Mouse (Mus musculus): ENCODE measurements at regions not wholly inside any gene's neighbourhood (a gene's known extent, or its start where the extent isn't known, plus 50 kb on each side); places are given as distances from the start of the nearest gene placed in this dataset.

DNA sequence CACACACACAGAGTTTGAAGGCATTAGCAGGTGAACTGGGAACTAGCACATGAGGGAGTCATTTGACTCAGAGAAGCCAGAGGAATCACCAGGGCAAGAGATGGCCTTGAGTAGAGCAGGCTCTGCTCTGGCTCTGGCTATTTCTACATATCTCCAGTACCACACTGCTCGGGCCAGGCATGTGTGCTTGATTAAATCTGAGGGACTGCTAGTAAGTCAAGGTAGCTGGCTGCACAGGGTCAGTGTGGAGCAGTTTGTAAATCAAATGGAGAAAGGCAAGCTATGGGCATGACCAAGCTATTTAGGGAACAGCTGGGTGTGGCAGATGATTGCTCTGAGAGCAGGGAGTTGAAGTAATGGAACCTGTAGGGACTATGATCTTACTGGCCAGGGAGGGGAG, 212.5 kb upstream of the Myt1l start:
- H3K9ac ChIP-seq, result no peak overlapping the region
- ATAC-seq (ENCODE audit: low read depth) (no peak), DNase-seq (no peak)

DNA sequence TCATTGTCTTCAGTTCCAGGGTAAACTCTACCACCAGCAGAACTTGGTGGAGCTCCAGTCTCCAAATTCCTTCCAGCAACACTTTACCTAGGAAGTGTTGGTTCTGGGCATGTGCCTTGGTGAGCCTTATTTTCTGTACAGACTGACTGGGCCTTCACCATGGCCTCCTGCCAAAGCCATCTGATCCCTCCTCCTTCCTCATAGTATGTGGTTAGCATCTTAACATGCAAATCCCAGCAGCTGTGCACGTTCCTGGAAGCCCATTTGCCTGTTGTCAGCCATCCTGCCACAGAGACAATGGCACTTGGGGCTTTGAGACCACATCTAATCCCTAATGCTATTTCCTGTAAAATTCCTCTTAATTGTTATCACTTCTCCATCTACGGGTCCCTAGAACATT, 206.7 kb upstream of the Myt1l start:
- Histone ChIP-seq H3K4me3 (replicated peaks) (no peak overlapping the region), H3K36me3 (no peaks in the 10 kb centered on the region), H3K9me3 (replicated peaks) (no peaks in the 10 kb centered on the region), H3K4me2 (no peak overlapping the region), H3K27me3 (no peaks in the 10 kb centered on the region), H3K27ac (no peak overlapping the region), H3K4me1 (replicated peaks) (no peaks in the 10 kb centered on the region), H3K9ac (no peak overlapping the region)
- DNase-seq (no peak), ATAC-seq (ENCODE audit: low read depth) (no peak)
- 28% methylated on average over 2 of the region's 2 CpGs for WGBS (ENCODE audit: insufficient replicate concordance)

More for the DNA sequence above, 212.5 kb upstream of the Myt1l start:
- H3K4me1 ChIP-seq (replicated peaks), result no peaks in the 10 kb centered on the region
- H3K4me2 ChIP-seq, result no peak overlapping the region
- 27% methylated on average over 1 of the region's 1 CpGs for WGBS (ENCODE audit: insufficient replicate concordance)
- no peak overlapping the region for H3K4me3 ChIP-seq (replicated peaks)
- no peaks in the 10 kb centered on the region for H3K36me3 ChIP-seq
- H3K27me3 ChIP-seq, result no peaks in the 10 kb centered on the region
- H3K9me3 ChIP-seq (replicated peaks), result no peaks in the 10 kb centered on the region
- H3K27ac ChIP-seq, result no peak overlapping the region

DNA sequence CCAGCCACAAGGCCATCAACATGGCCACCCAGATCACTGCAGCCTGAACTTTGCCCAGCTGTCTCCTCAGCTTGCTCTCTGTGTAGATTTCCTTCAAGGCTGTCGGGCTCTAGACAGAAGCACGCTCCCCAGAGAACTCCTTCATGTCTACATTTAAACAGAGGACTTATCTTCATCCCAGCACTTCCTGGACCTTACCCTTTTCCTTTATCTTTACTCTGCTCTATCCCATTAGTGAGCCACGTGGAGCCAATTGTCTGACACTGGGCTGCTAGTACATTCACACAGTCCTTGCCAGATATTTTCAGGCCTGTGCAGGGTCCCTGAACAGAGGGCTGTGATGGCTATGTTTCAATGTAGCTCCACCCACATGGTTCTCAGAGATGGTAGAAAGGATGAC, 204.7 kb upstream of the Myt1l start:
- no peaks in the 10 kb centered on the region for H3K27me3 ChIP-seq
- no peak overlapping the region for H3K9ac ChIP-seq
- no peak overlapping the region for H3K4me2 ChIP-seq
- WGBS (ENCODE audit: insufficient replicate concordance), result 10% methylated on average over 3 of the region's 3 CpGs
- H3K36me3 ChIP-seq, result no peaks in the 10 kb centered on the region
- no peak overlapping the region for H3K27ac ChIP-seq
- DNase-seq (no peak), ATAC-seq (ENCODE audit: low read depth) (no peak)
- no peak overlapping the region for H3K4me3 ChIP-seq (replicated peaks)
- no peaks in the 10 kb centered on the region for H3K4me1 ChIP-seq (replicated peaks)
- no peaks in the 10 kb centered on the region for H3K9me3 ChIP-seq (replicated peaks)

DNA sequence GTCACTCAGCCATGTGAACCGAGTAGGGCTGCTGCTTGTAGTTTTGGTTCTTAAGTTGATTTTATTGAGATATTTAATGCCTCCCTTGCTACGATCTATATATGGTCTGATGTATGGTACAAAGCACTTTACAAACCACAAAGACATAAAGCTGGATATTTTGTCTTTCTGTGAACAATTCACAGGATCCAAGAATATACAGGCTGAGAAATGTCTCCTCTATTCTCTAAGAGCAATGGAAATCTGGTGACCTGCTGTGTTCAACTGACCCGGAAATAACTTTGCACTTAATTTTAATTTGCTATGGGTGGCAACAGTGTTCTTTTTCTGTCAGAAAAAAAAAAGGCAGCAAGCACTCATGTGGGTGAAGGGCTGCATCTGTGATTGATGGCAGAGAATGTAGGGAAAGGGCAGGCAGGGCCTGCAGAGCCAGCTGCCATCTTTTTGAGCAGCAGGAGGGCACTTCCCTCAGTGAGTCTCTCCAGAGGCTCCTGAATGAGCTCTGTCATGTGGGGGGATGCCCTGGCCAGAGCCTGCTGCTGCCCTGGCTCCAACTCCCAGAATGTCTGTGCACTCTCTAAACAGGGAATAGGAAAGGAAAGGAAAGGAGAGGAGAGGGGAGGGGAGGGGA, 192.2 kb upstream of the Myt1l start:
- Histone ChIP-seq H3K27me3 (no peaks in the 10 kb centered on the region), H3K9me3 (replicated peaks) (no peaks in the 10 kb centered on the region), H3K4me3 (replicated peaks) (no peak overlapping the region), H3K27ac (no peak overlapping the region), H3K9ac (no peak overlapping the region), H3K4me1 (replicated peaks) (no peaks in the 10 kb centered on the region), H3K36me3 (no peaks in the 10 kb centered on the region), H3K4me2 (no peak overlapping the region)
- DNase-seq, result no peak
- ATAC-seq (ENCODE audit: low read depth), result no peak
- 54% methylated on average over 3 of the region's 3 CpGs for WGBS (ENCODE audit: insufficient replicate concordance)

DNA sequence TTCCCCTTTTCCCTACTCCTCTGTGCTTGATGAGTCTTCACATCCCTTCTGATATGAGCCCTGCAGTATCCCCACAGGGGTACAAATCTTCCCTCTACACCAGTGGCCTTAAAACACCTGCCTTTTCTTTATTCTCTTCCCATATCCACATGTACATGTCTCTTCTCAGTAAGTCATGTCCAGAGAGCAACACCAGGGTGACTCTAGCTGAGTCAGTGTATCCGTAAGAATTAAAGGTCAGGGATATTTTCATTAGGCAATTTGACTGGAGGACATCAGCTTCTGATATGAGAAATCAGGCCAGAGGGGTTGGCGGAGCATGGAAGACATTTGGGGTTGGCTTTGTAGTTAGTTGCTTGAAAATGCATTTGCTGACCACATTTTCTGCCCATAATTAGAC, 190.8 kb upstream of the Myt1l start:
- 68% methylated on average over 2 of the region's 2 CpGs for WGBS (ENCODE audit: insufficient replicate concordance)
- Histone ChIP-seq H3K9me3 (replicated peaks) (no peaks in the 10 kb centered on the region), H3K27ac (no peak overlapping the region), H3K4me2 (no peak overlapping the region), H3K4me1 (replicated peaks) (no peaks in the 10 kb centered on the region), H3K36me3 (no peaks in the 10 kb centered on the region), H3K4me3 (replicated peaks) (no peak overlapping the region), H3K9ac (no peak overlapping the region), H3K27me3 (no peaks in the 10 kb centered on the region)
- no peak for DNase-seq
- ATAC-seq (ENCODE audit: low read depth), result no peak

DNA sequence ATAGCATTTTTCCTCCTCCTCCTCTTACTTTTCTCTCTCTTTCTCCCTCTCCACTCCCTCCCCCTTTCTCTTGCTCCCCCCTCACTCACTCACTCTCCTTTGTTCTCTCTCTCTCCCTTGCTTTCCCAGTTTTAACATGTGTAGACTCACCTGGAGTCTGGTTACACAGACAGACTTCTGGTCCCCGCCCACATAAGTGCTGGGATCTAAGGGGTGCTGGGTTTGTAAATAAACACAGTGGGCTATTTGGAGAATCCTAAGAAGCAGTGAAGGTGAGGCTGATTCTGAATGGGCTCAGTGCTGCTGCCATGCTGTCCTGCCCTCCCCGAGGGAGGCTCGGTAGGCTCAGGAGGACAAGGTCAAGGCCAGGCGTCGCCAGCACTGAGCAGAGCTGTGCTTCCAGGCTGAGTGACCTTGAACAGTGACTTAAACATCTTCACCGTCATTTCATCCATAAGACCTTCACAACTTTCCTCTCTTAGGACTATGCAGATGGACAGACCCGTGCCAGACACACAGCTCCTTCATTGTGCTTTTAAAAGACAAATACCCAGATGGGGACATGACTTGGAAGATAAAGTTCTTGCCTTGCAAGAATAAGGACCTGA, 186.7 kb upstream of the Myt1l start:
- no peaks in the 10 kb centered on the region for H3K27me3 ChIP-seq
- H3K9me3 ChIP-seq (replicated peaks), result no peaks in the 10 kb centered on the region
- ATAC-seq (ENCODE audit: low read depth) (no peak), DNase-seq (no peak)
- H3K4me2 ChIP-seq, result no peak overlapping the region
- no peaks in the 10 kb centered on the region for H3K36me3 ChIP-seq
- 42% methylated on average over 7 of the region's 7 CpGs for WGBS (ENCODE audit: insufficient replicate concordance)
- H3K4me1 ChIP-seq (replicated peaks), result no peaks in the 10 kb centered on the region
- H3K9ac ChIP-seq, result no peak overlapping the region
- no peak overlapping the region for H3K4me3 ChIP-seq (replicated peaks)
- no peak overlapping the region for H3K27ac ChIP-seq

DNA sequence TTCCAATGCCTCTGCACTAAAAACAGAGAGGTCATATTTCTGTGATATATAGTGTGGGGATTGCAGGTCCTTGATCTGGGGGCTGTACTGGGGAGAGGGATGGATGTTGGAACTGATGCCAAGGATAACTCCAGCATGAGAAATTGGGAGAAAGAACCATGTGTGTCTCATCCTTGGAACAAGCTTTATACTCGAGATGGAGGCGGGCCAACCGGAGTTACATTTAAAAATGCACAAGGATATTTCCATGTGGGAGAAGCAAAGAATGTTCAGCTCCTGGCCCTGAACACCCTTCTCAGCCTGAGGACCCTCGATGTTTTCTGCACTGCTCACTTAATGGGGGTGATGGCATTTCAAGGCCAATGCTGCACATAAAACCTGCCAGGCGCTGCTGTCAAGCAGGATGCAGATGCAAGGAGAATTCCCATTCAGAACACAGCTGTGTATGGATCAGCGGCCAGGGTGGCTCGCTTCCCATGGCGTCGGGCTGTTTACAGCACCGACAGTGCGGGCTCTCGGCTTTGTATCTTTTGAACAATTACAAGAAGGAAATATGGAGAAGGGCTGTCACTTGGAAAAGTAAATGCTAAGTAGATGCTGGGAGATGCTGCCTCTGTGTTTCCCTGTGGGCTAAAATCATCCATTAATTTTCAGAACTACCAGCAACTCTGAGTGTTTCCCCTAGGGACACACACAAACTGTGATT, 184.9 kb upstream of the Myt1l start:
- Histone ChIP-seq H3K9ac (no peak overlapping the region), H3K9me3 (replicated peaks) (no peaks in the 10 kb centered on the region), H3K4me1 (replicated peaks) (no peaks in the 10 kb centered on the region), H3K4me3 (replicated peaks) (no peak overlapping the region), H3K27ac (no peak overlapping the region), H3K4me2 (no peak overlapping the region), H3K27me3 (no peaks in the 10 kb centered on the region), H3K36me3 (no peaks in the 10 kb centered on the region)
- DNase-seq (no peak), ATAC-seq (ENCODE audit: low read depth) (no peak)
- WGBS (ENCODE audit: insufficient replicate concordance), result 62% methylated on average over 12 of the region's 12 CpGs

DNA sequence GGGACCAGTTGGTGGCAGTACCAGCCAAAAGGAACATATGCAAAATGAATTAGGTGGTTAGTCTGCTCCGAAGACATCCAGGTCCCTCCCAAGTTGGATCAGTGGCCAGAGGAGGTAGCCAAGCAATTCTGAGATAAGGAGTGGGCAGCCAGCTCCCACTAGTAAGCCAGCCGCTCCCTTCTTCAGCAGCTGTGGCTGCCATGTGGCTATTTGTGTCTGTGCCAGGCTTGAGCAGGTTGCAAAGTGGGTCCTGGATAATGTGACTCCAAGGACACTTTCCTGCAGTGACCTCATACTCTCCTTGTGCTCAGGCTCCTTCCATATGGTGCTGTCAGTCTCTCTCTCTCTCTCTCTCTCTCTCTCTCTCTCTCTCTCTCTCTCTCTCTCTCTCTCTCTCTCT, 179.5 kb upstream of the Myt1l start:
- ATAC-seq (ENCODE audit: low read depth) (no peak), DNase-seq (no peak)
- H3K27ac ChIP-seq, result no peak overlapping the region
- H3K9ac ChIP-seq, result no peak overlapping the region
- no peak overlapping the region for H3K4me2 ChIP-seq
- no peaks in the 10 kb centered on the region for H3K4me1 ChIP-seq (replicated peaks)
- 54% methylated on average over 2 of the region's 2 CpGs for WGBS (ENCODE audit: insufficient replicate concordance)
- no peaks in the 10 kb centered on the region for H3K36me3 ChIP-seq
- no peak overlapping the region for H3K4me3 ChIP-seq (replicated peaks)
- no peaks in the 10 kb centered on the region for H3K9me3 ChIP-seq (replicated peaks)
- no peaks in the 10 kb centered on the region for H3K27me3 ChIP-seq

DNA sequence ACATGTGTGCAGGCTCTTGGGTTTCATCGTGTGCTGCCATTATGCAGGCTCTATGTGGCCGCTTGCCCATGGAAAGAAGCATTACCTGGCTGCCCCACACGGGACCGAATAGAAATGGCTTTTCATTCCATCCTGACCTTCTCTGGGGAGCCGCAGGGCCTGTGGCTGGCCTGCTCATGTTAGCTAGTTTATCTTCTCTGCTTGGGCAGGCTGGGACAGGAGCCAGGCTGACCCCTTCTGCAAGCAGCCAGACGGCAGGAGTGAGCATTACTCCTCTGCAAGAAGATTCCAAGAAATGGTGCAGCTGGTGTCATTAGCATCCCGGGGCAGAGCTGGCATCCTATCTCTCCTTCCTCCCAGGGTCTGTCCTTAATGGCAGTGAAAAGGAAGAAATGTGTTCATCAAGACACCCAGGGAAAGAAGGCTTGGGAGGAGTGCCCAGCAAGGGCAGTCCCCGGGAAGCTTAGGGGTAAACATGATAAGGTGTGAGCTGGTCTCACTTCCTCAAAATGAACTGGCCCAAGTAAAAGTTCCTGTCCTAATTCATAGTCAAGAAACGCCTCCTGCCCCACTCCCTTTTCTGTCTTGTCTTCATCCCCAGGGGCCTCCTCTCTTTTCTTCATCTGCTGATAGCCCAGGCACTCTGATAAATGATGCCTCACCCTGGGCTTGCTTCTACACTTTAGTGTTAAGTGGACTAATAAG, 178.9 kb upstream of the Myt1l start:
- H3K4me2 ChIP-seq, result no peak overlapping the region
- H3K36me3 ChIP-seq, result no peaks in the 10 kb centered on the region
- H3K27ac ChIP-seq, result no peak overlapping the region
- WGBS (ENCODE audit: insufficient replicate concordance), result 46% methylated on average over 9 of the region's 9 CpGs
- DNase-seq (no peak), ATAC-seq (ENCODE audit: low read depth) (no peak)
- no peaks in the 10 kb centered on the region for H3K27me3 ChIP-seq
- no peak overlapping the region for H3K4me3 ChIP-seq (replicated peaks)
- H3K9me3 ChIP-seq (replicated peaks), result no peaks in the 10 kb centered on the region
- no peak overlapping the region for H3K9ac ChIP-seq
- no peaks in the 10 kb centered on the region for H3K4me1 ChIP-seq (replicated peaks)

DNA sequence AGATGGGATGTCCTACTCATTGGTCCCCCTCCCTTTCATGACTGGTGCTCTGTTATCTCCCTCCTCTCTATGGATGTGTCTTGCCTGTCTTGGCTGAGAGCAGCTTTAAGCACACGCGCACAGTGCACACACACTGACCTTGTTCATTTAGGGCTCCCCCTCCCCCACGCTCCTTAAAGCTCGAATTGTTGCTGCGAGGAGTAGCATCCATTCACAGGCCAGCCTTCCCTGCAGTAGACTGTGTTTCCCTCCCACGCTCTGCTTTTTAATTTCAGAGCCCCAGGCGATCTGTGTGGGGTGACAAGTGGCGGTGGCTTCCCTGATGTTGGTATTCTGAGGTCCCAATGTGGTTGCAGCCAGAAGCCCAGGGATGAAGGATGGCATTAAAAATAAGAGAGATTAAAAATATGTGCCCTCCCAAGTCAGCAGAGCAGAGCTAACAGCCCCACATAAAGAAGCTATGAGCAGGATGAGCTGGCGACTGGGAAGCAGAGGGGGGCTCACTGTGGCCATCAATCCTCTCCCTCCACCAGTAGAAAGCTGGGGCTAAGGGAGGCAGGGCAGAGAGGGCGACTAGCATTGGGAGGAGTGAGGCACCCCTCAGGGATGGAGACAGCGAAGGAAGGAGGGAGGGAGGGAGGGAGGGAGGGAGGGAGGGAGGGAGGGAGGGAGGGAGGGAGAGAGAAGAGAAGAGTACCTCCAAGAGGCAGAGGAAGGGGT, 174.2 kb upstream of the Myt1l start:
- Histone ChIP-seq H3K27me3 (no peaks in the 10 kb centered on the region), H3K4me3 (replicated peaks) (no peak overlapping the region), H3K9ac (no peak overlapping the region), H3K4me1 (replicated peaks) (no peaks in the 10 kb centered on the region), H3K9me3 (replicated peaks) (no peaks in the 10 kb centered on the region), H3K36me3 (no peaks in the 10 kb centered on the region), H3K27ac (no peak overlapping the region), H3K4me2 (no peak overlapping the region)
- 58% methylated on average over 9 of the region's 11 CpGs for WGBS (ENCODE audit: insufficient replicate concordance)
- DNase-seq, result no peak
- ATAC-seq (ENCODE audit: low read depth), result no peak

DNA sequence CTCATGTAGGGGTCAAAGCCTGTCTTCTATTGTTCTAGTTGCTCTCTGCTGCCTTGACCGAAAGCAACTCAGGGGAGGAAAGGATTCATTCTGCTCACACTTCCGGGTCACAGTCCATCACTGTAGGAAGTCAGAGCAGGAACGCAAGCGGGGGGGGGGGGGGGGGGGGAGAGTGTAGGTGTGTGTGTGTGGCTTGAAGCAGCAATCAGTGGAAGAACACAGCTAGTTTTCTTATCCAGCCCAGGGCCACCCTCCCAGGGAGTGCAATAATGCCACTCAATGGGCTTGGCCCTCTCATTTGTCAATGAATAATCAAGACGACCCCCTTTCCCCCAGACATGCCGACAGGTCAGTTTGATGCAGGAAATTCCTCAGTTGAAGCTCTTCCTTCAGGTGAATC, 173.4 kb upstream of the Myt1l start:
- Histone ChIP-seq H3K27me3 (no peaks in the 10 kb centered on the region), H3K4me2 (no peak overlapping the region), H3K9me3 (replicated peaks) (no peaks in the 10 kb centered on the region), H3K9ac (no peak overlapping the region), H3K27ac (no peak overlapping the region), H3K4me1 (replicated peaks) (no peaks in the 10 kb centered on the region), H3K36me3 (no peaks in the 10 kb centered on the region), H3K4me3 (replicated peaks) (no peak overlapping the region)
- WGBS (ENCODE audit: insufficient replicate concordance), result 21% methylated on average over 5 of the region's 6 CpGs
- no peak for ATAC-seq (ENCODE audit: low read depth)
- no peak for DNase-seq

Measured in liver, embryonic 13.5 days (tissue).